Mouse (Mus musculus) splenic B cell, adult 2 months (primary cell): ENCODE measurements at regions not wholly inside any gene's neighbourhood (a gene's known extent, or its start where the extent isn't known, plus 50 kb on each side); places are given as distances from the start of the nearest gene placed in this dataset.

Experiments used
- DNase-seq: peaks from one replicate; pipeline ENCODE4 v3.0.0-alpha.2; 2011; ENCODE audit warnings: low read depth, low spot score
- H3K27me3 ChIP-seq: 2 replicates; pipeline ENCODE4 v1.6.1; 2012; ENCODE audit warnings: mild to moderate bottlenecking, low read length, moderate library complexity, mixed read lengths; ENCODE audit not compliant: control insufficient read depth, poor library complexity, insufficient read depth, severe bottlenecking
- H3K36me3 ChIP-seq: 2 replicates; pipeline ENCODE4 v1.6.1; 2012; ENCODE audit warnings: mild to moderate bottlenecking, low read length, moderate library complexity, mixed read lengths; ENCODE audit not compliant: control insufficient read depth, poor library complexity, insufficient read depth, severe bottlenecking

GRCm38 (mm10) chr4:8957771-8958170 is 718.9 kb upstream of the Car8 start:
- no peak for DNase-seq
- no peaks in the 10 kb centered on the region for H3K36me3 ChIP-seq
- no peaks in the 10 kb centered on the region for H3K27me3 ChIP-seq

- Histone ChIP-seq H3K27me3 (no peaks in the 10 kb centered on the region), H3K36me3 (no peaks in the 10 kb centered on the region)
- no peak for DNase-seq
Observed at GRCm38 (mm10) chr4:8957023-8957343, 718.1 kb upstream of the Car8 start.

GRCm38 (mm10) chr4:8956312-8957022 is 717.6 kb upstream of the Car8 start:
- Histone ChIP-seq H3K27me3 (no peaks in the 10 kb centered on the region), H3K36me3 (no peaks in the 10 kb centered on the region)
- no peak for DNase-seq

GRCm38 (mm10) chr4:8955306-8955705 is 716.5 kb upstream of the Car8 start:
- H3K27me3 ChIP-seq: no peaks in the 10 kb centered on the region
- no peak for DNase-seq
- no peaks in the 10 kb centered on the region for H3K36me3 ChIP-seq

- Histone ChIP-seq H3K36me3 (no peaks in the 10 kb centered on the region), H3K27me3 (no peaks in the 10 kb centered on the region)
- no peak for DNase-seq
Observed at GRCm38 (mm10) chr4:8954356-8954914, 715.6 kb upstream of the Car8 start.

GRCm38 (mm10) chr4:8953181-8953580 is 714.3 kb upstream of the Car8 start:
- no peak for DNase-seq
- Histone ChIP-seq H3K36me3 (no peaks in the 10 kb centered on the region), H3K27me3 (no peaks in the 10 kb centered on the region)

GRCm38 (mm10) chr4:8949951-8950350 is 711.1 kb upstream of the Car8 start:
- DNase-seq: no peak

GRCm38 (mm10) chr4:8949537-8949936 is 710.7 kb upstream of the Car8 start:
- H3K36me3 ChIP-seq: no peaks in the 10 kb centered on the region
- no peaks in the 10 kb centered on the region for H3K27me3 ChIP-seq
- no peak for DNase-seq

More at GRCm38 (mm10) chr4:8949951-8950350, 711.1 kb upstream of the Car8 start:
- Histone ChIP-seq H3K27me3 (no peaks in the 10 kb centered on the region), H3K36me3 (no peaks in the 10 kb centered on the region)

GRCm38 (mm10) chr4:8945116-8945515 is 706.3 kb upstream of the Car8 start:
- Histone ChIP-seq H3K36me3 (no peaks in the 10 kb centered on the region), H3K27me3 (no peaks in the 10 kb centered on the region)
- no peak for DNase-seq

- no peaks in the 10 kb centered on the region for H3K36me3 ChIP-seq
- H3K27me3 ChIP-seq: no peaks in the 10 kb centered on the region
- DNase-seq: no peak
Observed at GRCm38 (mm10) chr4:8943080-8943479, 704.2 kb upstream of the Car8 start.

GRCm38 (mm10) chr4:8938948-8939411 is 700.1 kb upstream of the Car8 start:
- no peak for DNase-seq
- Histone ChIP-seq H3K27me3 (no peaks in the 10 kb centered on the region), H3K36me3 (no peaks in the 10 kb centered on the region)

GRCm38 (mm10) chr4:8935899-8936298 is 697.1 kb upstream of the Car8 start:
- no peak for DNase-seq
- Histone ChIP-seq H3K36me3 (no peaks in the 10 kb centered on the region), H3K27me3 (no peaks in the 10 kb centered on the region)

- H3K27me3 ChIP-seq: no peaks in the 10 kb centered on the region
- DNase-seq: no peak
- no peaks in the 10 kb centered on the region for H3K36me3 ChIP-seq
Observed at GRCm38 (mm10) chr4:8934541-8934940, 695.7 kb upstream of the Car8 start.

- no peak for DNase-seq
- H3K36me3 ChIP-seq: no peaks in the 10 kb centered on the region
- H3K27me3 ChIP-seq: no peaks in the 10 kb centered on the region
Observed at GRCm38 (mm10) chr4:8929346-8929745, 690.5 kb upstream of the Car8 start.

- DNase-seq: peak; percentile 25
- no peaks in the 10 kb centered on the region for H3K27me3 ChIP-seq
- no peaks in the 10 kb centered on the region for H3K36me3 ChIP-seq
Observed at GRCm38 (mm10) chr4:8928551-8929305, 689.9 kb upstream of the Car8 start.
